Mouse (Mus musculus): ENCODE data around the gene H2-T24. TPM values are rescaled to one million over a fixed set of nuclear protein-coding genes. Genes with fewer than 3 reads are reported as not detected.

Gene H2-T24
- 0.26 and 0.44 TPM in 2 replicates for polyA plus RNA-seq (2012; rRNA removed)

DNA sequence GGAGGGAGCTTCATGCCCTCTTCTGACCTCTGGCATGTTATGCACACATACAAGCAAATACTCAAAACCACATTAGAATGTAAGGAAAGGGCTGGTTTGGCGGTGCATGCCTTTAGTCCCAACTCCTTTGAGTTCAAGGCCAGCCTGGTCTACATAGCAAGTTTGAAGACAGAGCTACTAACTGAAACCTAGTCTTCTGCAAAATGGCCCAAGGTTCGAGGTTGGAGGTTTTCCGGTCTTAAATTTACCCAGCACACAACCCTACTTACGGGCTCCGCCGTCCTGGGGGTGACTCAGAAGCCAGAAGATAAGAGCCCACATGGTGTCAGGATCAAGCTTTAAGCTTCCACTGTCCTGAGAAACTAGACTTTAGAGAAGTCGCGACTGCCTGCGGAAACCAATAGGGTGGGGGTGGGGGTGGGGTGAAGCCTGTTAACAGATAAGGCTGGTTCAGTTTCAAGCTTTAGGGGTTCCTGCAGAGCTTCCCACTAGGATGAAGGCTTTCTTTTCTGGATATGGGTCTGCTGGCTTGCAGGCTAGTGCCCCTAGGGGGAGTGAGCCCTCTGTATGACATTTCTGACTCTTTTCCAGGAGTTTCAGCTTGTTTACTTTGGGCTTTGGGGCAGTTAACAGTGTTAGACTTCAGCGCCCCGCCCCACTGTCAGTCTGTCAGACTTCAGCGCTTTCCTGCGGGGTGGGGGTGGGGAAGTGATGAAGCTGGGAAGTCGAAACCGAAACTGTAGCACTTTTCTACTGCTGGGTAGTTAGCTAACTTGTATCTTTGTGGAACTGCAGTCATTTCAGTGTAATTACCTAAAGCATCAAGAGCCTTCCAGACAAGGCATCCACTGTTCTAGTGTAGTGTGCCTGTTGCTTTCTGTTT, at the start of gene H2-T24:
H2-T24 (minus strand) TSS at position 370 of the 883 bp plus-strand sequence.

DNA sequence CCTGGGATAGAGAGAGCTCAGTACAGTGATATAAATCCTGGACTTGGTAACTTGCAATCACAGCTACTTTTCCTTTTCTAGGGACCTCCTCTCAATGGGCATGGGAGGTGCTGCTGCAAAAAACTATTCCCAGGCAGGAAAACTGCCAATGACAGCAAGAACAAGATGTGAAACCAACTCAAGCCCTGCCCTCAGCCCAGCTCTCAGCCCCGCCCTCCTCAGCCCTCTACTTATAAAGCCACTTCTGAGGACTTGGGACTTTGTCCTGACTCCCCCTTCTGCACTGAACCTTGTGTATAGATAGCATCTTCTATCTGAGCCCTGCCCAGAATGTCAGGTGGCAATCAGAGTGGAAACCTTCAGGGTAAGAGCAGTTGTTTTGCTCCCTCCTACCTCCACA, 38.0 kb upstream of the H2-T24 start, which contains the start of gene Gm11127:
Gm11127 (minus strand) TSS at position 10 of the 400 bp plus-strand sequence.

DNA sequence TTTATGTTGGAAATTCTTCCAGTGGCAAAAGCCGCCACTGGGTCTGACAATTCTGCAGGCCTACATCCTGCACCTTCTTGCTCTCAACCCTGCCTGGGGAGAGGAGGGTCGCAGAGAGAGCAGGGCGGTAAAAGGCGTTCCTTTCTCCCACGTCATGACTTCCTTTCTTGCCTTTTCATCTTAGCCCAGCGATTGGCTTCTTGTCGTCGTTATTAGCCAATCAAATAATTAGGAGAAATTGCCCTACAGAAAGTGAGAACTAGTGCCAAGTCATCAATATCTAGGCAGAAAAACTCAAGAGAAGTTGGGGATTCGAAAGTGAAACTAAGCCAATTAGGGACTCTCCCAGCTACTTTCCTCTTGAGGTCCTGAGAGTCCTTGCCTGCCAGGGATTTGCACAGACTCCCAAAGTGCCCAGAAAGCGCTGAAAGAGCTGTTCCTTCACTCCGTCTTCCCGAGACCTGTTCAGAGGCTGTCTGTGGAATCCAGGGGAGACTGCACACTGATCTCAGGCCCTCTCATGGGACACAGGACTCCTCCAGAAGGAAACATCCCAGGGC, 22.3 kb upstream of the H2-T24 start, which contains the start of the genes H2-T22 and Gm6034:
H2-T22 (minus strand) TSS at position 138 of the 560 bp plus-strand sequence.
Gm6034 (plus strand) TSS at position 352 of the 560 bp plus-strand sequence.

DNA sequence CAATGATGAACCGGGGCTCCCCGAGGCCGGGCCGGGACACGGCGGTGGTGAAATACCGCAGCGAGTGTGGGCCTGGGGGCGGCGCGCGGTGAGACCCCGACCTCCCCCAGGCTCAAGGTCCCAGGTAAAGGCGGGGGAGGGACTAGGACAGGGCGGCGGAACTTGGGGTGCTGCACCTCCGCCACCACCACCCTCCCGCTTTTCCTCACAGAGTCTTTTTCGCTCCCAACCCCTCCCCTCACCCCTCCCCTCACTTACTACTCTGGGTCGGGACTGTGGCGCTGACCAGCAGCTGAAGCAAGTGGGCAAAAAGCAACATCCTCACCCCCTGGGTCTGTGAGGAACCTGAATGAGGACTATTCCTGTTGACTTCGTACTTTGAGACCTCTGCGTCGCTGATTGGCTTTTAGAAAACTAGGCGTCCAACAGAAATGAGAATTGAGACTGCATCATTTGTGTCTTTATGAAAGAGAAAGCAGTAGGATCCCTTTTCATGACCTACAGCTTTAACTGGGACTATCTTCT, 12.1 kb upstream of the H2-T24 start, which contains the start of gene H2-T23:
H2-T23 (minus strand) TSS at position 505 of the 525 bp plus-strand sequence.

DNA sequence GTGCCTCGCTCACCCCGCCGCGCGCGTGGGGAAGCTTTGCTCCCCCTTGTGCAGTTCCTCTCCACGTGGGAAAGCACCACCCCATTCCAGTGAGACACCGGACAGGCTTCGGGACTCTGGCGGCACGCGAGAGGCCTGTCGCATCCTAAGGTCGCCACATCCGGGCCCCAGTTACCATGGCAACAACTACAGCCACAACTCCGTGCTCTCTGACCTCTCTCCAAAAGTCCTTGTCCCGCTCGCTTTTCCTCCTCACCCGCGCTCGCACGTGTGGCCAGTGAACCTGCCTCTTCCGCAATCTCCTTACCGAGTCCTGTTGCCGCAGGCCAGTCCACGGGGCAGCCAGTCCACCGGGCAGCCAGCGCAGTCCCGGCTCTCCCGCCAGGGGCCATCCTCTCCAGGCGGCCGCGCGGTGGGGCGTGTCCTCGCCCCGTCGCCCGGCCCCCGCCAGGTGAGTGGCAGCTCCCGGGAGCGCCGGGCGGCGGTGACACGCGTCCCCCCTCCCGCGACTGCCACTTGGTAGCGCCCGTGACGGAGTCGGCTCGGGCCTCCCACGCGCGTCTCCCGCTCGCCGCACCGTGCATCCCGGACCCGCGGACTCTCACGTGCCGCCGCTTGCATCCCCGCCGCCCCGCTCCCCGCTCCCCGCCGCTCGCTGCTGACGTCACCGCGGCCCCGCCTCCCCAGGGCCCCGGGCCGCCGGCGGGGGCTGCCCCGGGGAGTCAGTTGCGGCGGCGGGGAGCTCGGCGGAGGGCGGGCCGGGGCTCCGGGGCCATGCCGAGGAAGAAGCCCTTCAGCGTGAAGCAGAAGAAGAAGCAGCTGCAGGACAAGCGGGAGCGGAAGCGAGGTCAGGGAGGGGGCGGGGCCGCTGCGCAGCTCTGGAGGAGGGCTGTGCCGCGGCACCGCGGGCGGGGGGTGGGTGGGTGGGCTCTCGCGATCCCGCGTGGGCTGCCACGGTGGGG, 40.7 kb downstream of the H2-T24 start, which contains the start of the genes Gnl1 and Prr3:
Gnl1 (plus strand) TSS at position 451 of the 962 bp plus-strand sequence.
Prr3 (minus strand) TSS at position 836 of the 962 bp plus-strand sequence.

DNA sequence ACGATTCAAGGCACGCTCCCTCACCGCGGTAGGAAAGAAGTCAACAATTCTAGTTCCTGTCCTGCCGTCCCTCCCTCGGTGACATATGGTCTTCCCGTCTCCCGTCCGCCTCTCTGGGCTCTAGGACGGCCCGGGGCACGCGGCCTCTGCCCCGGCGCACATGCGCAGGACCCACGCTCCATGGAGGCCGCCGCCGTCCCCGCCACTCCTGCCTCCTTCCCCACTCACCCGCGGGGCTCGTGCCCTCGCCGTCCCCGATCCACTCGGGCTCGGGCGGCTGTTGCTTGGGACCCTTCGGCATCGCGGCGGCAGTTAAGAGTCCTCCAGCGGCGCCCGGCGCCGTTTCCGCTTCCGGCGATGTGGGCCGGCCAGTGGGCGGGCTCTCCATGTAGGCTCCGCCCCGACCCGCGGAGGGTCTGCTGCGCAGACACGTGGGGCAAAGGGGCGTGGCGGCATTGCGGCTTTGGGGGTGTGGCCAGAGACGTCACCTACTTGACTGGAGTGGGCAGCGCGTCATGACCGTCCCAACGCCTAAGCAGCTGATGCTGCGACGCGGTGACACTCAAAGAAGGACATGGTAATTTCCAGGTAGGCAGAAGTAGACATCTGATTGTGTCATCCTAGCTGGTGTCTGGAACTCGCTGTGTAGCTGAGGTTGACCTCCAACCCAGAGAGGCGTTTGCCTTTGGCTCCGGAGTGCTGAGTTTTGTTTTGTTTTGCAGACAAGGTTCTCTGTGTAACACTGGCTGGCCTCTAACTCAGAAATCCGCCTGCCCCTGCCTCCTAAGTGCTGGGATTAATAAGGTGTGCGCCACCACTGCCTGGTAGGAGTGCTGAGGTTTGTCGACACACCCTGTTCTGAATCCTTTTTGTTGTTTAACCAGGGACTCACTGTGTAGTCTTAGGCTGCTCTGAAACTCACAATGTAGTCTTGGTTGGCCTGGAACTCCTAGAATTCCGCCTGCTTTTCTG, 50.7 kb downstream of the H2-T24 start, which contains the start of gene Abcf1:
Abcf1 (minus strand) TSS at position 344 of the 972 bp plus-strand sequence.

Other genes with a start within 250 kb of the H2-T24 start
- gene Ier3, start 198.9 kb downstream of the H2-T24 start, polyA plus RNA-seq (2012; rRNA removed) = 7.9 and 9.5 TPM in 2 replicates
- gene Flot1, start 197.3 kb downstream of the H2-T24 start, polyA plus RNA-seq (2012; rRNA removed) = 149 and 160 TPM in 2 replicates
- gene Tubb5, start 182.3 kb downstream of the H2-T24 start, polyA plus RNA-seq (2012; rRNA removed) = 2,694 and 2,976 TPM in 2 replicates
- 15.9 and 16.6 TPM in 2 replicates for gene Mdc1, start 179.0 kb downstream of the H2-T24 start, polyA plus RNA-seq (2012; rRNA removed)
- 18.0 and 21.4 TPM in 2 replicates for gene Nrm, start 159.2 kb downstream of the H2-T24 start, polyA plus RNA-seq (2012; rRNA removed)
- gene Ppp1r18, start 155.0 kb downstream of the H2-T24 start, polyA plus RNA-seq (2012; rRNA removed) = 29.3 and 32.5 TPM in 2 replicates
- gene Dhx16, start 140.7 kb downstream of the H2-T24 start, polyA plus RNA-seq (2012; rRNA removed) = 47.6 and 53.6 TPM in 2 replicates
- 93.8 and 104 TPM in 2 replicates for gene 2310061I04Rik, start 123.1 kb downstream of the H2-T24 start, polyA plus RNA-seq (2012; rRNA removed)
- 448 and 535 TPM in 2 replicates for gene Atat1, start 110.5 kb downstream of the H2-T24 start, polyA plus RNA-seq (2012; rRNA removed)
- gene Mrps18b, start 104.2 kb downstream of the H2-T24 start, polyA plus RNA-seq (2012; rRNA removed) = 52.4 and 53.0 TPM in 2 replicates
- 37.8 and 40.7 TPM in 2 replicates for gene Ppp1r10, start 104.1 kb downstream of the H2-T24 start, polyA plus RNA-seq (2012; rRNA removed)
- gene Abcf1, start 50.8 kb downstream of the H2-T24 start, polyA plus RNA-seq (2012; rRNA removed) = 77.3 and 77.5 TPM in 2 replicates
- 45.2 and 54.4 TPM in 2 replicates for gene Gnl1, start 40.7 kb downstream of the H2-T24 start, polyA plus RNA-seq (2012; rRNA removed)
- gene Prr3, start 40.3 kb downstream of the H2-T24 start, polyA plus RNA-seq (2012; rRNA removed) = 72.9 and 85.4 TPM in 2 replicates
- 8.9 and 9.5 TPM in 2 replicates for gene H2-T23, start 12.3 kb upstream of the H2-T24 start, polyA plus RNA-seq (2012; rRNA removed)
- 8.2 and 8.8 TPM in 2 replicates for gene H2-T22, start 22.2 kb upstream of the H2-T24 start, polyA plus RNA-seq (2012; rRNA removed)
- gene Gm6034, start 22.4 kb upstream of the H2-T24 start, polyA plus RNA-seq (2012; rRNA removed) = not detected in 2 replicates
- 0.04 TPM in 1 of 2 replicates, not detected in the other for gene Gm11127, start 37.8 kb upstream of the H2-T24 start, polyA plus RNA-seq (2012; rRNA removed)
- gene Gm19684, start 101.1 kb upstream of the H2-T24 start, polyA plus RNA-seq (2012; rRNA removed) = not detected in 2 replicates
- not detected in 2 replicates for gene Gm7030, start 108.9 kb upstream of the H2-T24 start, polyA plus RNA-seq (2012; rRNA removed)
- gene Gm8909, start 148.0 kb upstream of the H2-T24 start, polyA plus RNA-seq (2012; rRNA removed) = not detected in 2 replicates
- not detected in 2 replicates for gene H2-T3, start 169.7 kb upstream of the H2-T24 start, polyA plus RNA-seq (2012; rRNA removed)
- gene Rpp21, start 237.5 kb upstream of the H2-T24 start, polyA plus RNA-seq (2012; rRNA removed) = 103 and 109 TPM in 2 replicates